Mouse (Mus musculus) liver, embryonic 14 days (tissue): Measurements from ENCODE around the gene Ptpn7. TPM values are rescaled to one million over a fixed set of nuclear protein-coding genes. Genes with fewer than 3 reads are reported as not detected.

ENCODE experiments used
- polyA plus RNA-seq: library from polyadenylated mRNA; depleted of rRNA; stranded (reverse); fragments of >200 nt; gene quantifications from 2 replicates; pipeline ENCODE4 v1.2.3, GENCODE M21; 2012; rRNA removed

Ptpn7 gene
- polyA plus RNA-seq: 10.6 and 13.6 TPM in 2 replicates

DNA sequence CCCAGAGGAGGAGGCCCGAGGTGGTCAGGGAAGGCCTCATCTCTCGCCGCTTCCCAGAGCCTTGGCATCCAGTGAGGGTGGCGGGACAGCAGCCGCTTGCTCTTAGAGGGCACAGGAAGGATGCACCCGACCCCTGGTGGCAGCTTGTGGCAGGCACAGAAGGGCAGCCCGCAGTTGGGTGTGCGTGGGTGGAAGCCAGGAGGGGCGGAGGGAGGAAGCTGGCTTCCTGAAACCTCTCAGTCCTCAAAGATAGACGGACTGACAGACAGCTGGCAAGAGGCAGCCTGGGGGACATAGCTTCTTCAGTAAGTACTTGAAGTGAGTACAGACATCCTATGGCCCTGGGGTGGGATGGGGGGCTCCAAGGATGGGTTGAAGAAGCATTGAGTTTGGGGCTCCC, at the start of gene Ptpn7:
Gene Ptpn7, plus strand, starts transcription at position 228 of the 400 bp plus-strand sequence.

GRCm38 (mm10) chr1:135105124-135105523, 27.4 kb upstream of the Ptpn7 start, which contains the start of gene Lgr6:
Lgr6 (minus strand) TSS chr1:135105276.

DNA sequence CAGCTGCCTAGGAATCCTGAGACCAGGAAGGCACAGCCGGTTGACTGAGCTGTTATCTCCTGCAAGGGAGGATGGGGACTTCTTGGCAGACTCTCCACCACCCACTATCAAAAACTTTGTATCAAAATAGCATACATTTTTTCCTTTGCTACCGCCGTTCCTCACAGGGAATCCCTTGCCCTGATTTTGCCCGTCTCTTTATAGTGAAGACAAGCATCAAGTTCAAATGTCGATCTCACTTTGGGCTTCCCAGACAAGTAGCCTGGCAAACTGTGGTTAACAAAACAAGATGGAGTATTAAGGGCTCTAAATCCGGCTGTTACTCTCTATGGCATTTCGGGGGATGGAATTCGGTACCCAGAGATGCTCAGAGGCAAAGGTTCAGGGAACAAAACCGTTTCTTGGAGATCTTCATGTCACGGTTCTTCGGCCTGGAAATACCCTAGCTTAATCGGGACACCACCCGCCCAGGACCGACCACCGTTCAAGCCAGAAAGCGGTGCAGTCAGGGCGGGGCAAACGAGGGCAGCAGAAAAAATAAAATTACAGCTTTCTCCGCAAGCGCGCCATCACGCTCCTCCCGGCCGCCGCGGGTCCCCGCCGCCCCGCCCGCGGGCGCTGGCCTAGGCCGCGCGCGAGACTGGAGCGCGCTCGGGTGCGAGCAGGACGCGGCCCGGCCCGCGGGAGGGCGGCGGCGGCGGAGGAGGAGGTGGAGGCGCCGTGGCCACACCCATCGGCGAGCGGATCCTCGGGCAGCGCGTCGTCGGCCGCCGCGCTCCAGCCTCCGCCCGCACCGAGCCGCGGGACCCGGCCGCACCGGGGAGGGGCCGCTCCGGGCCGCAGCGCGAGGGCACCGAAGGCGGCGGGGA, 13.8 kb downstream of the Ptpn7 start, which contains the start of gene Arl8a:
Gene Arl8a, plus strand, starts transcription at position 748 of the 869 bp plus-strand sequence.

DNA sequence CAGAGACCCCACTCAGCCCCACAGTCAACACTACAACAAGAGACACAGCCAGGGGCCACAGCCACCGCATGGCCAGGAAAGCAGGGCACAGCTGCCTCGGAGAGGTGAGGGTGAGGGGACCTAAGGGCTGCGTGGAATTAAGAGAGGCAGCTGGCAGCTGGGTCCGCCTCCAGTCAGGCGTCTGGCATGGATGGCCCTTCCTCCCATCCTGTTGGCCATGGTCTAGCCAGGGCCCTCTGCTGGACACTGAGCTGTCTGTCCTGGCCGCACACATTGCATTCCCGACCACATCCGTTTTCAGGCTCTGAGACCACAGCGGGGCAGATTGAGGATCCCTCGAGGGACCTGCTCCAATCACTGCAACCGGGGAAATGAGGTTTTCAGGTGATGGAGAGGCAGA, 34.9 kb downstream of the Ptpn7 start, which contains the start of gene Gpr37l1:
Gene Gpr37l1, minus strand, starts transcription at position 247 of the 400 bp plus-strand sequence.

Other genes with a start within 250 kb of the Ptpn7 start
- gene Ppp1r12b, start 176.8 kb upstream of the Ptpn7 start, polyA plus RNA-seq: 1.6 and 2.0 TPM in 2 replicates
- gene Ube2t, start 170.1 kb upstream of the Ptpn7 start, polyA plus RNA-seq: 22.3 and 23.9 TPM in 2 replicates
- 0.03 TPM in 2 replicates for gene Lgr6, start 27.4 kb upstream of the Ptpn7 start, polyA plus RNA-seq
- gene Arl8a, start 14.1 kb downstream of the Ptpn7 start, polyA plus RNA-seq: 8.8 and 10.0 TPM in 2 replicates
- gene Gpr37l1, start 35.0 kb downstream of the Ptpn7 start, polyA plus RNA-seq: not detected in 2 replicates
- gene Elf3, start 125.9 kb downstream of the Ptpn7 start, polyA plus RNA-seq: 0.59 and 0.68 TPM in 2 replicates
- 8.3 and 9.1 TPM in 2 replicates for gene Rnpep, start 151.4 kb downstream of the Ptpn7 start, polyA plus RNA-seq
- gene Timm17a, start 181.1 kb downstream of the Ptpn7 start, polyA plus RNA-seq: 26.1 and 30.5 TPM in 2 replicates
- gene Lmod1, start 192.1 kb downstream of the Ptpn7 start, polyA plus RNA-seq: 0.09 and 0.12 TPM in 2 replicates
- gene Shisa4, start 242.5 kb downstream of the Ptpn7 start, polyA plus RNA-seq: 0.63 and 0.68 TPM in 2 replicates